Comparison of ENCODE assay signal across 8 mouse cellular contexts in the genomic region with DNA sequence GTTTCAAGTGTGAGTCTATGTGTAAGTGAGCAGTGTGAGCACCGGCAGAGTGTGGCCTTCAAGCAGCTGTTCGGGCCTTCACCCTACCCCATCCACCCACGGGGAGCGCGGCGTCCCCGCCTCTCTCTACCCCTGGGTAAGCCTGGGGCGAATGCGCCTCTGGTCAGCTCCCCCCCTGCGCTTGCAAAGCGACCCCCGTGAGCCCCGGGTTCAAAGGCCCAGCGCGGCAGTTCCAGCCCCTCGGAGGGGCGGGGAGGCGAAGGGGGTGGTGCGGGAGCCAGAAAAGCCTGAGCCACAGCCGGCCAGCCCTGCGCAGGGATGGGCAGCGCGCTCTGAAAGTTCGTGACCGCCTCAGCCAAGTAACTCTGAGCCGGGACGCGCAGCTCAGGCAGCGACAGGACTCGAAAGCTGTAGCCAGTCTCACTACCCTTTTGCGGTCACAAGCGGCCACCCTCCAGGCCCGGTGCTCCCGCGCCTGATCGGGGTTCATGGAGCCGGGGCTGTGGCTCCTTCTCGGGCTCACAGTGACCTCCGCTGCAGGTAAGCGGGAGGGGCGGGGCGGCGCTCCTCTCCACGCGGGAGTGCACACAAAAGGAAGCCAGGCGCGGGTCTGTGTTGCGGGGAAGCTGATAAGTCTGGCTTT. TPM values are rescaled to one million over a fixed set of nuclear protein-coding genes. Genes with fewer than 3 reads are reported as not detected.
DNase-seq lines count a peak whose midpoint lies in the region; ATAC-seq and TF ChIP-seq lines count a peak whose summit lies in the region.

Gene Edn3 (plus strand): TSS at position 141 of the 643 bp plus-strand sequence.

- no peak within 1 kb of the TSS for H3K27ac ChIP-seq in forebrain, embryonic 16.5 days (ENCODE audit: low read length)

- DNase-seq in ZHBTc4 (ENCODE audit: low read depth, low spot score), result peak; percentile 41
- DNase-seq in kidney, postnatal 25 days, result peak; percentile 5 to 39
- DNase-seq in cerebellum, adult 11 months, result no peak
- DNase-seq in left cerebral cortex, adult 18-20 months (ENCODE audit: low spot score in 2 of 2), result no peak
- DNase-seq in urinary bladder, postnatal 10 days (ENCODE audit: low spot score), result no peak

- TF ChIP-seq CTCF in E14TG2a.4 (conservative IDR thresholded peaks at IDR 0.05; ENCODE audit: low read length), result no peak

- H3K9me3 ChIP-seq in E14TG2a.4 (ENCODE audit: low read length), result no peaks in the 10 kb centered on the region
- H3K9me3 ChIP-seq in forebrain, embryonic 16.5 days (ENCODE audit: control insufficient read depth, low read length), result no peaks in the 10 kb centered on the region

- WGBS in forebrain, embryonic 16.5 days, result under 1% methylated on average over 48 of the region's 48 CpGs

- peaks cover 47% of the 10 kb centered on the region for H3K27me3 ChIP-seq in E14TG2a.4 (ENCODE audit: insufficient read depth, low read length)
- 0 out of 2 replicates have a peak, but pooled peaks cover 2% of the 10 kb centered on the region for H3K27me3 ChIP-seq in forebrain, embryonic 16.5 days (replicated peaks; ENCODE audit: control insufficient read depth, insufficient read depth, low read length)

- peak within 1 kb of the TSS; percentile 58 for H3K4me2 ChIP-seq in forebrain, embryonic 16.5 days (ENCODE audit: low read length)

- H3K4me1 ChIP-seq in E14TG2a.4 (replicated peaks; ENCODE audit: low read depth, low read length), result peaks cover 17% of the 10 kb centered on the region
- peaks cover 6% of the 10 kb centered on the region for H3K4me1 ChIP-seq in forebrain, embryonic 16.5 days (replicated peaks; ENCODE audit: control insufficient read depth, insufficient read depth, low read length)

- peak within 1 kb of the TSS; percentile 76 for H3K4me3 ChIP-seq in E14TG2a.4 (replicated peaks; ENCODE audit: low read length)
- peak within 1 kb of the TSS; percentile 37 for H3K4me3 ChIP-seq in forebrain, embryonic 16.5 days (replicated peaks; ENCODE audit: low read length)

- H3K36me3 ChIP-seq in E14TG2a.4 (ENCODE audit: insufficient read depth, low read length), result no peaks in the 10 kb centered on the region
- no peaks in the 10 kb centered on the region for H3K36me3 ChIP-seq in forebrain, embryonic 16.5 days (ENCODE audit: control insufficient read depth, insufficient read depth)

- H3K9ac ChIP-seq in forebrain, embryonic 16.5 days (replicated peaks; ENCODE audit: low read depth, low read length), result peak within 1 kb of the TSS; percentile 29; the same call in 1 of the 2 replicates

- ATAC-seq in forebrain, embryonic 16.5 days, result no peak
- ATAC-seq in megakaryocyte-erythroid progenitor cell, adult 5-6 weeks (replicated peaks; ENCODE audit: low FRiP score, low TSS enrichment, poor library complexity, severe bottlenecking), result 0 out of 2 replicates have a peak, but pooled peaks have one; percentile 16

RNA-seq across cellular contexts. Expression of gene Edn3, which starts in this region (rescaled TPM):
- polyA plus RNA-seq in forebrain, embryonic 16.5 days (2015; fragmentation: Nextera tagmentation; extraction: Ambion mirVana), result 3.7 and 5.2 TPM in 2 replicates
- total RNA-seq in megakaryocyte-erythroid progenitor cell, adult 5-6 weeks (2014; fragmentation: Nextera tagmentation), result not detected in 2 replicates
- total RNA-seq in megakaryocyte-erythroid progenitor cell, adult 5-6 weeks (2017), result 0.27 TPM in 1 of 2 replicates, not detected in the other
- 1 to 10 TPM; 4.3 to 5.9 TPM for total RNA-seq in left cerebral cortex, adult 18-20 months (2021)

Comparison
In these comparisons a context has a peak if more than half of its experiments do, and no peak if none do; other contexts are left out.
1. RNA of gene Edn3 (total RNA-seq): 4.3 to 5.9 TPM in left cerebral cortex, adult 18-20 months; 0.27 TPM in megakaryocyte-erythroid progenitor cell, adult 5-6 weeks; every median in the first group is over 4 times any median in the second.
2. Peak in ATAC-seq in megakaryocyte-erythroid progenitor cell, adult 5-6 weeks; RNA of the gene not detected or under 1 TPM.
3. DNase-seq: peak in ZHBTc4 (single experiment) and kidney, postnatal 25 days (2 of 2); none in cerebellum, adult 11 months (single experiment), left cerebral cortex, adult 18-20 months (0 of 2) and urinary bladder, postnatal 10 days (single experiment).